Mouse (Mus musculus) heart, embryonic 15.5 days (tissue): ENCODE data around the gene Kif2b. TPM values are rescaled to one million over a fixed set of nuclear protein-coding genes. Genes with fewer than 3 reads are reported as not detected.

Experiments used
- ATAC-seq: fragments of 200-750 bp; cut with Nextera tagmentation; replicated peaks from 2 replicates; pipeline ENCODE4 v1.8.0; 2017; ENCODE audit warnings: low read depth, moderate TSS enrichment; ENCODE audit not compliant: insufficient number of reproducible peaks, insufficient read depth, low FRiP score
- H3K27ac ChIP-seq: fragments of 300-500 bp; sonication (generic); 2 replicates; pipeline ENCODE4 v1.5.1; 2015; ENCODE audit warnings: mild to moderate bottlenecking, inconsistent platforms
- H3K27me3 ChIP-seq: fragments of 300-500 bp; sonication (generic); 2 replicates; pipeline ENCODE4 v1.6.1; 2015; ENCODE audit warnings: inconsistent platforms
- H3K36me3 ChIP-seq: fragments of 300-500 bp; sonication (generic); 2 replicates; pipeline ENCODE4 v1.6.1; 2015; ENCODE audit warnings: mild to moderate bottlenecking, inconsistent platforms
- H3K4me1 ChIP-seq: fragments of 300-500 bp; sonication (generic); replicated peaks from 2 replicates; pipeline ENCODE4 v1.6.1; 2015; ENCODE audit warnings: inconsistent platforms
- H3K4me2 ChIP-seq: fragments of 300-500 bp; sonication (generic); 2 replicates; pipeline ENCODE4 v1.6.1; 2015; ENCODE audit warnings: inconsistent platforms, mild to moderate bottlenecking, moderate library complexity
- H3K4me3 ChIP-seq: fragments of 300-500 bp; sonication (generic); 2 replicates; pipeline ENCODE4 v1.5.1; 2015; ENCODE audit warnings: mild to moderate bottlenecking, inconsistent platforms
- H3K9ac ChIP-seq: fragments of 300-500 bp; sonication (generic); 2 replicates; pipeline ENCODE4 v1.6.1; 2015; ENCODE audit warnings: mild to moderate bottlenecking, inconsistent platforms
- H3K9me3 ChIP-seq: fragments of 300-500 bp; sonication (generic); replicated peaks from 2 replicates; pipeline ENCODE4 v1.6.1; 2016; ENCODE audit warnings: inconsistent platforms
- WGBS: fragments of 180-500 bp; shearing (Covaris S2); methylation state at CpG from one replicate; pipeline ENCODE4 v1.1.7; 2015; ENCODE audit warnings: mixed read lengths; 5-methylcytosine and 5-hydroxymethylcytosine counted together
- polyA plus RNA-seq: library from polyadenylated mRNA; unstranded; fragments of >200 nt; fragmentation: Nextera tagmentation; extraction: Ambion mirVana; gene quantifications from 2 replicates; pipeline ENCODE4 v1.2.1, GENCODE M21; 2015

The Kif2b gene
- not detected in 2 replicates for polyA plus RNA-seq

DNA sequence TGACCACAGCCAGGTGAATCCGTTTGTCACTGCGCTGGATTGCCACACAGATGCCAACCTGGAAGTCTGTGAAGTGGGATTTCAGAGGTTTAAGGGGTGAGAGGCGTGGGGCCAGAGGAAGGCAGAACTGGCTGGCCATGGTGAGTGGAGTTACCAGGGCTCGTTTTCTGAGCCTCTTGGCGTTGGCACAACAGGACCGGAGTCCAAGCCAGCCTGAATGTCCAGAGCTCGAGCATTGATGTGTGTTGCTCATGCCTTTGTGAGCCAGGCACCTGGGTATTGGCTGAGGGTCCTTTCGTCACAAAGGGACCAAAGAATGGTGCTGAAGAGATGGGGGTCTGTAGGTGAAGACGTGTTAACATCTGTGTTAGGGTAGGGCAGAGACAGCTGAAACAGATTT, at the start of gene Kif2b:
TSS of gene Kif2b (minus strand) at position 242 of the 400 bp plus-strand sequence.
- Histone ChIP-seq H3K27me3 (no peaks in the 10 kb centered on the region), H3K9ac (no peak within 1 kb of the TSS), H3K4me3 (no peak within 1 kb of the TSS), H3K27ac (no peak within 1 kb of the TSS), H3K4me1 (no peaks in the 10 kb centered on the region), H3K4me2 (no peak within 1 kb of the TSS), H3K36me3 (no peaks in the 10 kb centered on the region), H3K9me3 (no peaks in the 10 kb centered on the region)
- no peak for ATAC-seq
- WGBS: 85% methylated on average over 9 of the region's 9 CpGs

DNA sequence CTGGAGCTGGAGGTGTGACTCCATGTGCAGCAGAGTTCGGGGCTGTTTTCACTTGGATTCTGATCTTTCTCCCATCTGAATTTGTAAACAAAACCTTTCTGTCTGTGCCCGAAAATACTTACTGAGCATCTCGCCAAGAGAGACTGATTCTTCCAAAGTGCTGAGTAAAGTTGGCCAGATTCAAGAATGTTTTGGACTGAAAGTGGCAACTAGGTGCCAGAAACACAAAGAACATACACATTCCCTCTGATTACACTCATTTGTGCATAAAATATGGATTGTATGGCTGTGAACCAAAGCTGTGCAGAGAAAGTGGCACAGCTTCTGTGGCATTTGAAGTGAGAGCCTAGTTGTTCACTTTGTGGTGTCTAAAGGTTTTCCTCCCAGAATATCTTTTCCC, 15.7 kb upstream of the Kif2b start:
- no peak overlapping the region for H3K4me2 ChIP-seq
- H3K9me3 ChIP-seq: no peaks in the 10 kb centered on the region
- no peak overlapping the region for H3K4me3 ChIP-seq
- H3K27ac ChIP-seq: no peak overlapping the region
- H3K36me3 ChIP-seq: no peaks in the 10 kb centered on the region
- no peaks in the 10 kb centered on the region for H3K27me3 ChIP-seq
- ATAC-seq: no peak
- H3K9ac ChIP-seq: no peak overlapping the region
- 54% methylated on average over 3 of the region's 3 CpGs for WGBS
- no peaks in the 10 kb centered on the region for H3K4me1 ChIP-seq

DNA sequence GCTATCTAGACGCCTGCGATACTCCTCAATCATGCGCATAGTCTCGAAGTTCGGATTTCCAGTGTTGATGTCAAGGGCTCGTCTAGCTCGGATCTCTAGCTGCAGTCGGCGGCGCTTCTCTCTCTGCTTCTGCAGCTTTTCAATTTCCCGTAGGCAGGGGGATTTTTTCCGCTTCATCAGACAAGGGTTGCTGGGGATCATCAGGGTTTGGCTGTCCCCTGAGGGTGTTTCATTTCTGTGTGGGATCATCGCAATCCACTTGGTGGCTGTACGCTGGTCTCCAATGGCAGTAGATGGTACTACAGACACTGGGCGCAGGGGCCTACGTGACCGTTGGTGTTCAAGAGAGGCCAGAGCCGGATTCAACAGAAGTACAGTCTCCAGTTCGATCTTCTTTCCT, 502 bp downstream of the Kif2b start:
- Histone ChIP-seq H3K27me3 (no peaks in the 10 kb centered on the region), H3K4me1 (no peaks in the 10 kb centered on the region), H3K9ac (no peak overlapping the region), H3K9me3 (no peaks in the 10 kb centered on the region), H3K27ac (no peak overlapping the region), H3K36me3 (no peaks in the 10 kb centered on the region), H3K4me3 (no peak overlapping the region), H3K4me2 (no peak overlapping the region)
- ATAC-seq: no peak
- 91% methylated on average over 19 of the region's 19 CpGs for WGBS

DNA sequence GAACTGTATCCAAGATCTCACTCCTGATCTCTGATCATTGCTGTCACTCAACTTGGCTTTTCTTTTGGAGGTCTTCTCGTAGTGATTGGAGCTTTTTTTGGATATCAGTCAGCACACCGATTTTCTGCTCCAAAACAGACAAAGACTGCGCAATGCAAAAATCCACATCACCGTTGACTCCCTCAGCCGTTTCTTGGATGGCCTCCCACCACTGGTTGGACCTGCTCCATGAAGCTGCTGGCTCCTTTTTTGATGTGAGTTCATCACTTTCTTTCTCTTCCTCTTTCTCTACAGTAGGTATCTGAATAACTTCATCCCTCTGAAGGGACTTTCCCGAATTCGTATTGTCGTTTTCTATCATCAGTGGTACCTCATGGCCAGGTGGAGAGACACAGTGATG, 2.0 kb downstream of the Kif2b start:
- ATAC-seq: no peak
- no peak overlapping the region for H3K27ac ChIP-seq
- H3K4me2 ChIP-seq: no peak overlapping the region
- H3K9me3 ChIP-seq: no peaks in the 10 kb centered on the region
- no peaks in the 10 kb centered on the region for H3K36me3 ChIP-seq
- no peaks in the 10 kb centered on the region for H3K27me3 ChIP-seq
- no peaks in the 10 kb centered on the region for H3K4me1 ChIP-seq
- H3K9ac ChIP-seq: no peak overlapping the region
- no peak overlapping the region for H3K4me3 ChIP-seq
- 83% methylated on average over 8 of the region's 8 CpGs for WGBS

DNA sequence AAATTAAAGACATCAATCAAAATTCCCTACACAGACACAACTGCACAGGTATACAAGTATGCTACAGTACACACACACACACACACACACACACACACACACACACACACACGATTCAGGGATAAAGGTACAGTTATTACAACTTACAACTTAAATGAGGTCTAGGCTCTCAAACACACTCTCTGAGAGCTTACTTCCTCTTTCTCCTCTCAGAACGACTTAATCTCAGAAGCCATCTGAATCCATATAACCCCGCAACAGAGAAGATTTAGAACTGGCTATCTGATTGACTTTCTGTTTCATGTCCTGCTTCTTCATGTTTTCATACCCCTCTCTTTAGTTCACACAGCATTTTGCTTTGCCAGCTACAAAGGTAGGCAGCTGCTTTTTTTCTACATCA, 2.9 kb downstream of the Kif2b start:
- no peaks in the 10 kb centered on the region for H3K4me1 ChIP-seq
- H3K4me2 ChIP-seq: no peak overlapping the region
- no peaks in the 10 kb centered on the region for H3K27me3 ChIP-seq
- H3K36me3 ChIP-seq: no peaks in the 10 kb centered on the region
- H3K9me3 ChIP-seq: no peaks in the 10 kb centered on the region
- WGBS: 58% methylated on average over 3 of the region's 3 CpGs
- no peak overlapping the region for H3K4me3 ChIP-seq
- H3K9ac ChIP-seq: no peak overlapping the region
- H3K27ac ChIP-seq: no peak overlapping the region
- ATAC-seq: no peak

DNA sequence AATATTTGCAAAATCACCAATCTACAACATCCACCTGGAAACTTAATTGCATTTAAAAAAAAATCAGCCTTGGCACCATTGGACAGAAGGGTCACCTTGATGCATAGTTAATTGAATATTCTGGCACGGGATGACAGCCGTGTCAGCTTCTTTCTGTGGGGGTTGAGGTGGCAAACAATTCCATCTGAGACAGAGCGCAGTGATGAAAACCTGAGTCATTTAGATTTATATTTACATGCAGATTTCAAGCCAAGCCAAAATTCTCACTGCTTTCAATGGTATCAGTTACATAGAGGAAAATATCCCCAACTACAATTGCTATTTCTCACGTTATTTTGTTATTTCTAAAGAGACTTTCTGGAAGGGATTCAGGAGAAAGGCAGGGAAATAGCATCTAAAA, 46.6 kb downstream of the Kif2b start:
- Histone ChIP-seq H3K9me3 (no peaks in the 10 kb centered on the region), H3K4me3 (no peak overlapping the region), H3K27ac (no peak overlapping the region), H3K4me2 (no peak overlapping the region), H3K9ac (no peak overlapping the region), H3K27me3 (no peaks in the 10 kb centered on the region), H3K4me1 (no peaks in the 10 kb centered on the region), H3K36me3 (no peaks in the 10 kb centered on the region)
- WGBS: 68% methylated on average over 4 of the region's 4 CpGs
- ATAC-seq: no peak
